Mouse (Mus musculus) gastrocnemius, adult 2 months (tissue): ENCODE results near the gene Wwox. TPM values are rescaled to one million over a fixed set of nuclear protein-coding genes. Genes with fewer than 3 reads are reported as not detected.

ENCODE experiments used
- DNase-seq: peaks from one replicate; pipeline ENCODE4 v3.0.0; 2022
- H3K27ac ChIP-seq: fragments of 200-600 bp; 2 replicates; pipeline ENCODE4 v1.8.1; 2022; ENCODE audit warnings: mild to moderate bottlenecking
- H3K4me3 ChIP-seq: fragments of 200-600 bp; 2 replicates; pipeline ENCODE4 v1.8.1; 2022; ENCODE audit warnings: mild to moderate bottlenecking, moderate library complexity
- CTCF ChIP-seq: fragments of 200-600 bp; IDR thresholded peaks from 2 replicates; pipeline ENCODE4 v1.8.1; 2022; ENCODE audit warnings: antibody characterized with exemption, mild to moderate bottlenecking, moderate library complexity
- intact Hi-C: fragments of 180-260 bp; cut with DNase I; formaldehyde crosslinking; loops from one replicate; pipeline ENCODE4 v1.15.1; 2025
- total RNA-seq, 2 experiments: library from RNA; stranded (reverse); gene quantifications; 2 replicates each; pipeline ENCODE4 v1.2.3; 2021

The Wwox gene
- total RNA-seq, 2 experiments from 2014 or later = 5.9 to 9.0 TPM

DNA sequence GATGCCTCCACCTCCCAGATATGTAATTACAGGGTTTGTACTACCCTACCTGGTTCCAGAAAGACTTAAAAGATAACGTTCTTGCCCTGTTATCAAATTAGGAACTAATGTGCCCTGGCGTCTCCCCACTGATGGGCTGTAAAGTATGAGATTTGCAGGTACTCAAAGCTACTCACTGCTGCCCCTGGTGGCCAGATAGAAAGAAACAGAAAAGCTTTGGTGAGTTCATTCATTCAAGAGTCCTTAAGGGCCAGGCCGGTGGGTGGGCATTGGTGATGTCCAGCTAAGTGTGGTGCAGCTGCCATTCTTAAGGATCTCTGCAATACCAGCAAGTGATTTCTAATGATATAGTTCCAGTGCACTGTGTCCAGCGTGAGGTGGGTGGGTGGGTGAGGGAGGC, 2.2 kb downstream of the Wwox start:
- no peak for DNase-seq
- peak; percentile 60 for TF ChIP-seq CTCF
- Histone ChIP-seq H3K4me3 (no peak overlapping the region), H3K27ac (no peak overlapping the region)
- intact Hi-C loops = no loop called here

DNA sequence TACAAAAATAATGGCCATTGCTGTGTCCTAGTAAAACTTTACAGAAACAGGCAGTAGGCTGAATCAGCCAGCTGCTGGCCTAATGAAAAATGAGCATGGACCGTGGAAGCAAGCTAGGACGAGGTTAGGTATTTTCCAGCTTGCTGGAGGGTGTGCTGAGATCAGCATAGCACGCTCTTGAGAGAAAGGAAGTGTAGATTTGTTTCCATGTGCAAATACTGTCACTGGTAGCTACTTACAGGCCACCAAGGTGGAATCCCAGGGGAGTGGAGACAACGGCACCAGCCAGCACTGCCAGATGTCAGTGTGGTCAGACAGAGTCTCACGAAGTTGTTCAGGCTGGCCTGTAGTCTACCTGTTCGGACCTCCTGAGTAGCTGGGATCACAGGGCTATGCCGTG, 7.4 kb downstream of the Wwox start:
- no peak overlapping the region for H3K27ac ChIP-seq
- no peak overlapping the region for H3K4me3 ChIP-seq
- no peak for TF ChIP-seq CTCF
- intact Hi-C loops = no loop called here
- no peak for DNase-seq

DNA sequence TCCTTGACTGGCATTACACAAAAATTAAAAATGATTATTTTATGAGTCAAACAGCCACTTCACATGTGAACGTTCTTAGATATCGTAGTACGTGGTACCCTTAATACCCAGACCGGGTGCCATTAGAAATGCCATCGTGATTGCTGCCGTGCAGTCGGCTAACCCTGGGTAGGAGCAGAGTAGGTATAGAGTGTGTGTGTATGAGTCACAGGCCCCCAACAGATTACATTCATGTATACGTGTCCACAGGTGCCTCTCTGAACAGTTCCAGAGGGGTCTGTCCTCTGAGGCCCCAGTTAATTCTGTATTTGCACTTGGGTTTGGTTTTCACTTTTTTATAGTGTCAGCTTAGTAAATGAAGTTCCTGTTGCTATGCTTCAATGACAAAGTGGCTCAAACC, 12.8 kb downstream of the Wwox start:
- no peak for DNase-seq
- intact Hi-C loops = loop anchor here (5.0 to 10.0 kb wide), 5 partner anchors 90 to 1985 kb away; partner anchors contain the start of gene Maf
- no peak for TF ChIP-seq CTCF
- Histone ChIP-seq H3K4me3 (no peak overlapping the region), H3K27ac (no peak overlapping the region)

DNA sequence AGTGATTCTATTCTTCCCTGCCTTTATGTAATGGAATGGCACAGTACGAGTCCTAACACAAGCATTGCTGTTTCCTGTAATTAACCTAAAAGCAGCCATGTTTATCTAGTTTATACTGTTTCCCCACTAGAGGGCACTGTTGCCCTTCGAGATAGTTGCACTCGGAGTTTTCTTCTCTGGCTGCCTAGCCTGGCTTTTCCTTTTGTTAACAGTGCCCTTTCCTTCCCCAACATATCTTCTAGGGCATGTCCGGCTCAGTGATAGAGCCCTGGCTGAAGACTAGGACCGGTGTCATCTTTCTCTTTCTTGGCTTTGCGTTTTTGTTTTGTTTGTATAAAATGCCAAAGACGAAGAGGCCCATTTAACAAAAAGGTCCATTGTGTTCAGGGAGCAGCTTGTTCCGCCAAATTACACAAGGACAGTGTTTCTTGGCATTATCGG, 13.3 kb downstream of the Wwox start:
- Histone ChIP-seq H3K27ac (peak overlapping the region; percentile 46; the same call in 1 of the 2 replicates), H3K4me3 (peak overlapping the region; percentile 34)
- TF ChIP-seq CTCF = peak; percentile 85
- intact Hi-C loops = loop anchor here (5.0 to 10.0 kb wide), 5 partner anchors 90 to 1984 kb away; partner anchors contain the start of gene Maf
- peak; percentile 70 for DNase-seq

DNA sequence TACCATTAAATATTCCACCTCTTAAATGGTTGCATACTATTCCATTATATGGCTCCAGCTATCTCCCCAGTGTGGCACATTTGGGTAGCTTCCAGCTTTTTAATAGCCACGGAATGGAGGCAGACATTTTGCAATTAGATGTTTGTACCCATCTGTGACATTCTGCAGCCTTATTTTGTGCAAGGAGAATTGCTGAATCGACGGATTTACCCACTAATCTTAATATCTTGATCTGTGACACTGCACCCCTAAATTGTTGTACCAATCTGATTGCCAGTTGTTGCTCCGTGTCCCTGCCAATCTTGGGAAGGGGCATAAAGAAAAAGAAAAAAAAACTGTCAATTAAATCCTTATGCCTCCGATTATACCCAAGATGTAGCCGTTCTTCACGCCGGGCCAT, 15.8 kb downstream of the Wwox start:
- no peak overlapping the region for H3K4me3 ChIP-seq
- H3K27ac ChIP-seq = peak overlapping the region; percentile 86; the same call in 1 of the 2 replicates
- TF ChIP-seq CTCF = no peak
- no peak for DNase-seq
- intact Hi-C loops = loop anchor here (10.0 kb wide), 2 partner anchors 319 to 1249 kb away; partner anchors contain the start of gene Maf

DNA sequence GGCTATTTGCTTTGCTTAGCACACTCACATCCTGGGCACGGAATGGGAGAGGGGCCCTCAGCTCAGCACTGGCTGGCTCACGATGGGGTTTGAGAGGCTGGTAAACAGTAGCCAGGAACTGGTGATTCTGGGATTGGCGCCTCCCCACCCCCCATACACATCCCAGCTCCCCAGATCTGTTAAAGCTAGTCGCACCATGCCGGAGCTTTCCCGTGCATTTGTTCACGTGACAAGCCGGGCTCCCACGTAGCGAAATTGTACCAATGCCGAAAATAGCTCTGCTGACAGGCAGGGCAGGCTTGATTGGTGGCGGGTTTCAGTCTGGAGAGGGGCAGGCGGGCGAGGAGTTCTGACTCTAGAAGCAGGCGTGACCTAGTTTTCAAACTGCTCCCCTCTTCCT, 16.5 kb downstream of the Wwox start:
- intact Hi-C loops = loop anchor here (10.0 kb wide), 2 partner anchors 319 to 1249 kb away; partner anchors contain the start of gene Maf
- Histone ChIP-seq H3K4me3 (peak overlapping the region; percentile 50), H3K27ac (peak overlapping the region; percentile 86)
- TF ChIP-seq CTCF = no peak
- peak; percentile 73 for DNase-seq

DNA sequence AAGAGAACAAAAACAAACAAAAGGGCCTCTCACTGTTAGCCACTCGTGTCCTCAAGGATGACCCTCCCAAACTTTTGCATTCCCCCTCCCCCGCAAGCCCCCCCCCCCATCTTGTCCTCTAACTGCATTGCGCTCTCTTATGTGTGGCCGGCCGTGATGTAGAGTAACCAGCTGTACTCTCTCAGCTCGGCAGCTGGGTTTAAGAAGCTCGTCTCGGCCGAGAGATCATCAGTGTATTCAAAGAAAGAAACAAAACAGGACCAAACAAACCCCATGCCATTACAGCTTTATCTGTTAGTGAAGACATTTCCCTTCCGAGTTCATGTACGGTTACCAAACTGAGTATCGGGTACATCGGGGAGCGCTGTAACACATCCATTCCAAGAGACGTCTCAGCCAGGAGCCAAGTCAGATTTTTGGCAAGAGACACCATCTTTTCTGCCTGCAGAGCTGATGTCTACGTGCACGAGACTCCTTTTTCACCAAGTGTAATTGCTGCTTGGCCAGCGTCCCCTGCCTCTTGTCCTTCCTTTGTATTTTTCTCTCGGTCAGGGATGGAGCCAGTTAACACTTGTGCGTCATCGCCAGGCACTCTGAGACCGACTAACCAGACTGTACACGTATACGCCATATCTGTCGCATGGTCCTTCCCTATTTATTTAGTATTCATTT, 18.8 kb downstream of the Wwox start:
- TF ChIP-seq CTCF = no peak
- intact Hi-C loops = loop anchor here (10.0 kb wide), 2 partner anchors 317 to 1247 kb away; partner anchors contain the start of gene Maf
- H3K4me3 ChIP-seq = peak overlapping the region; percentile 49
- peak; percentile 39 for DNase-seq
- no peak overlapping the region; the same call in 1 of the 2 replicates for H3K27ac ChIP-seq

DNA sequence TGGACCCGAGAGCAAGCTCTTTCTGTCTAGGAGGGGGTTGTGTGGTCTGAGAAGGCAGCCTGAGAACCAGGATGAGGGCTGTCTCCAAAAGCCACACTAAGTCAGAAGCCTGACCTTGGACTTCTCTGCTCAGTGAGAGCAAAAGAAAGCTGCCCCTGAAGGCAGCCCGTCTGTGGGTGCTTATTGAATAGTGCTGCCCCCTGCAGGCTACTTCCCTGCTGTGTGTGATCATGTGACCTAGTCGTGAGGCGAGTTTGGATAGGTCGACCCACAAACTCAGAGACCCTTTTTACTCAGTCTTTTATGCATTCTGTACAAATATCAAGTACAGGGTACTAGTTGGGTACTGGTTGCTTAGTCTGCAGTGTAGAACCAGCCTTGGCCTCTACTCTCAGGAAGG, 21.1 kb downstream of the Wwox start:
- H3K4me3 ChIP-seq = no peak overlapping the region
- intact Hi-C loops = no loop called here
- DNase-seq = no peak
- H3K27ac ChIP-seq = no peak overlapping the region
- peak; percentile 47 for TF ChIP-seq CTCF

DNA sequence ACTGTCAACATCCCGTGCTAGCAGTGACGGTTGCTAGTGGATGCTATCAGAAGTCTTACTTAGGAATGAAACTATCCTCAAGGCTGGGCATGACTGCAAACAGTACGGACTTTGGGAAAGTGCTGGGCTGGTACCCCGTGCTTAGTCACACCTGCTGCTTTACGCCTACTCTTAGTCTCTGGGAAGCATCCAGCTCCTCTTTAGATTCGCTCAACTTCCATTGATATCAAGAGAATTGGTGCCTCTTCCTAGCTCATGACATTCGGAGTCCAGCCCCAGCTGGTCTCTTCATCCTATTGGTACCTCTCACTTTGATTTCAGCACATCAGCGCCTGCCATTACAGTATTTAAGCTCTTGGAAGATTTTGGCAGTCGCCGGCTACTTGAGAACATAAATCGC, 23.1 kb downstream of the Wwox start:
- Histone ChIP-seq H3K27ac (no peak overlapping the region), H3K4me3 (no peak overlapping the region)
- intact Hi-C loops = no loop called here
- no peak for DNase-seq
- no peak for TF ChIP-seq CTCF

DNA sequence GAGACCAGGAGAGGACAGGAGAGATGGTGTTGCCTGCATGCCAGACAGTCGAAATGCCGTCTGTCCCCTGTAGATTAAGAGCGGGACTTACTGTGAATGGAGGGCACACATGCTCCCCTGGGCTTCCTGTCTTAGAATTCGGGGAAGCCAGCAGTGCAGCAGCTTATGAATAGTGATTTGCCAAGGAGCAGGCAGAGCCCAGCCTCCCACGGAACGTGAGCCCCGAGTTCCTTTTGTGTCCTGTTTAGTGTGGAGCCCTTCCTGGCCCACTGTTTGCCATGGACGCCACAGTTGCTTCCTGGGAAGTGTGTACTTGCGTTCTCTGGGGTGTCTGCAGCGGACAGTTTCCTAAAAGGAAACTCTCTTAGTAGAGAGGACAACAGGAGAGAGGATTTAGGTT, 23.9 kb downstream of the Wwox start:
- Histone ChIP-seq H3K4me3 (peak overlapping the region; percentile 45), H3K27ac (no peak overlapping the region)
- no peak for DNase-seq
- no peak for TF ChIP-seq CTCF
- intact Hi-C loops = no loop called here

DNA sequence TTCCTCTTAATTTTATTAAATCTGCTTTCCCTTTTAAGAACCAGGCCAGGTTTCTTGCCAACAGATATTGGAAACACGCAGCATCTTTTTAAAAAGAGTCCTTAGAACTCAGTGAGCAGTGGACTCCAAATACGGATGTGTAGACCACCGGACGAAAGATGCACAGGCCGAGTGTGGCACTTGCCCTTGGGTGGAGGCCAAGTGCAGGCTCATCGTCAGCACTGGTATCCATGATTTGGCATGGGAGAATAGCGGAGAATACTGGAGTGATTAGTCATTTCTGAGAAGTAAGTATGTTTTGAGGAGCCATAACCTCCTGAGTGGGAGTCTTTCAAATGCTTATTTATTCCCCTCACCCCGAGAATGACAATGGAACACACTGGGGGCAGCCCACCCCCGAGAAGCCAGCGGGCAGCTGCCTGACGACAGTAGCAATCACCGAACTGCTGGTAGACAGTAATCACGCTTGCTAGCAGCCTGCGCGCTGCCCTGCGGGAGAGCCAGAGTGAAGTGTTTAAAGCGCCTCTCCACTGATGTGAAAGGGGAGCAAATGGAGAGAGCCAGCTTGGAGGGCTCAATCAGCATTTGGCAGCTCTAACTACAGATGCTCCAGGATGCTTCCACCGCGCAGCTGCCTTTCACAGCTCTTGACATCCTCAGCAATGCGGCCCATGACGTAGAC, 29.2 kb downstream of the Wwox start:
- intact Hi-C loops = no loop called here
- no peak for TF ChIP-seq CTCF
- Histone ChIP-seq H3K4me3 (no peak overlapping the region), H3K27ac (no peak overlapping the region)
- no peak for DNase-seq

DNA sequence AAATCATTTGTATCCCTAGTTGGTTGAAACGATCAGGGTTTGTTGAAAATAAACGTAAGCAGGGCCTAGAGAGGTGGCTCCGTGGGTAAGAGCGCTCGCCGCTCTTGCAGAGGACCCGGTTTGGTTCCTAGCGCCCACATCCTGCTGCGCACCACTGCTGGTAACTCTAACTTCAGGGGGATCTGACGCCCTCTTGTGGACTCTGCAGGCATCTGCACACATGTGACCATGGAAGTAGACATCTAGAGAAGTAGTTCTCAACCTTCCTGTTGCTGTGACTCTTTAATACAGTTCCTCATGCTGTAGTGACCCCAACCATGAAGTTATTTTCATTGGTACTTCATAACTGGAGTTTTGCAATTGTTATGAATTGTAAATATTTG, 29.7 kb downstream of the Wwox start:
- TF ChIP-seq CTCF = no peak

DNA sequence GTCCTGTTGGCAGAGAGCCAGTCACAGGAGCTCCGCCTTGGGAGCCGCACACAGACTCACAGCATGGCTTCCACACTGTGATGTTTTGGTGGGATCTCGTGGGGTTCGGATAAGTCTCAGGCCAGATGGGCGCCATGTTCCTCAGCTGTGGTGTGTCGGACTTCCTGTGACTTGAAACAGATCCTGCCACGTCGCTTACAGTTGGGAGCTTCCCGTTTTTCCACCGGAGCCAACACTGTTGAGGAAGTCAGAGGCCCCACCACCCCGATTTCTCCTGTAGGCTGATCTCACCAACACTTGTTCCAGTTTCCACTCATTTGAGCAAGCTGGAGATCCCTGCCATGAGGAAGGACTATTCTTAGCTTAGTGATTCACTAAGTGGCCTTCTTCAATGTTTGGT, 34.1 kb downstream of the Wwox start:
- intact Hi-C loops = no loop called here
- TF ChIP-seq CTCF = no peak
- no peak for DNase-seq
- Histone ChIP-seq H3K27ac (no peak overlapping the region), H3K4me3 (no peak overlapping the region)

More for the DNA sequence above, 29.7 kb downstream of the Wwox start:
- H3K4me3 ChIP-seq = no peak overlapping the region
- intact Hi-C loops = no loop called here
- no peak for DNase-seq
- no peak overlapping the region for H3K27ac ChIP-seq

DNA sequence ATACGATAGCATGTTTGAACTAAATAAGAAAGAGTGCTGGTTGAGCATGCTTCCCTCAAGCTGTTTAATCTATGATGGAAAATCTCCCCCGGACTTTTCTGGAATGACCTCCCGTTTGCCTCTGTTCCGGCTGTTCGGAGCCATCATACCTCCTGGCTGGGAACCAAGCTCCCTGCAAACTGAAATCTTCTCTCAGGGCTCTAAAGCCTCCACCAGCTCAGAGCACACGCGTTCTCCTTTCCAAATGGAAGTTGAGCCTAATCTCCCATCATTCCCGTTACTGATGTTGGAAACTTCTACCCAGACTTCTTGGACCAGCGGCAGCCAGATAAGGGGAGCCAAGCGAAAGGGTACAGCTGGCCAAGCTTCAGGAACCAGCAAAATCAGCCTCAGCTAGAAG, 37.5 kb downstream of the Wwox start:
- DNase-seq = no peak
- no peak for TF ChIP-seq CTCF
- H3K27ac ChIP-seq = no peak overlapping the region
- peak overlapping the region; percentile 26; the same call in 1 of the 2 replicates for H3K4me3 ChIP-seq
- intact Hi-C loops = no loop called here
